Mouse (Mus musculus) kidney, postnatal 14 days (tissue): ENCODE data around the gene Wbp1l.
"Not testable (repeated sequence)": the region's sequence is repeated elsewhere in the genome, so short reads cannot be mapped to it uniquely, and the experiment has no call there.

Source experiments
- DNase-seq: peaks from one replicate; pipeline ENCODE4 v3.0.0; 2022; ENCODE audit warnings: mixed read lengths

The Wbp1l gene

GRCm38 (mm10) chr19:46598720-46599252 is at the start of gene Wbp1l:
Wbp1l (plus strand) TSS chr19:46599084.
- peak; percentile 98 for DNase-seq

GRCm38 (mm10) chr19:46550385-46550784 is 48.5 kb upstream of the Wbp1l start:
- no peak for DNase-seq

GRCm38 (mm10) chr19:46552496-46552895 is 46.4 kb upstream of the Wbp1l start:
- no peak for DNase-seq

GRCm38 (mm10) chr19:46553541-46553955 is 45.3 kb upstream of the Wbp1l start:
- DNase-seq: peak; percentile 38

- DNase-seq: no peak
These were observed 40.9 kb upstream of the Wbp1l start for GRCm38 (mm10) chr19:46558009-46558408.

- DNase-seq: peak; percentile 40
These were observed 40.3 kb upstream of the Wbp1l start for GRCm38 (mm10) chr19:46558631-46559030.

- DNase-seq: peak; percentile 79
These were observed 36.8 kb upstream of the Wbp1l start for GRCm38 (mm10) chr19:46562132-46562531.

GRCm38 (mm10) chr19:46562581-46563515 is 36.0 kb upstream of the Wbp1l start:
- no peak for DNase-seq

- no peak for DNase-seq
These were observed 35.3 kb upstream of the Wbp1l start for GRCm38 (mm10) chr19:46563603-46564002.

GRCm38 (mm10) chr19:46564043-46564462 is 34.8 kb upstream of the Wbp1l start:
- no peak for DNase-seq

- DNase-seq: not testable (repeated sequence)
These were observed 27.5 kb upstream of the Wbp1l start for GRCm38 (mm10) chr19:46571211-46571877.

- no peak for DNase-seq
These were observed 27.0 kb upstream of the Wbp1l start for GRCm38 (mm10) chr19:46571878-46572244.

- DNase-seq: no peak
These were observed 26.3 kb upstream of the Wbp1l start for GRCm38 (mm10) chr19:46572548-46572947.

GRCm38 (mm10) chr19:46572951-46573937 is 25.6 kb upstream of the Wbp1l start, which contains the start of the genes Arl3 and Sfxn2:
Arl3 (minus strand) TSS chr19:46573198.
Sfxn2 (plus strand) TSS chr19:46573365.
- DNase-seq: peak; percentile 98

- no peak for DNase-seq
These were observed 24.9 kb upstream of the Wbp1l start for GRCm38 (mm10) chr19:46573990-46574389.

GRCm38 (mm10) chr19:46575196-46575595 is 23.7 kb upstream of the Wbp1l start:
- peak; percentile 88 for DNase-seq

GRCm38 (mm10) chr19:46587823-46588508 is 10.9 kb upstream of the Wbp1l start:
- DNase-seq: peak; percentile 89

GRCm38 (mm10) chr19:46591575-46591974 is 7.3 kb upstream of the Wbp1l start:
- no peak for DNase-seq

GRCm38 (mm10) chr19:46592751-46593439 is 6.0 kb upstream of the Wbp1l start:
- DNase-seq: no peak

- DNase-seq: no peak
These were observed 697 bp upstream of the Wbp1l start for GRCm38 (mm10) chr19:46598187-46598586.
